Mouse (Mus musculus) lung, embryonic 15.5 days (tissue): ENCODE results near the gene Rapgef1. TPM values are rescaled to one million over a fixed set of nuclear protein-coding genes. Genes with fewer than 3 reads are reported as not detected.

ENCODE experiments used
- ATAC-seq: fragments of 200-750 bp; cut with Nextera tagmentation; 2 replicates; pipeline ENCODE4 v1.8.0; 2017; ENCODE audit warnings: moderate number of reproducible peaks, borderline replicate concordance; ENCODE audit not compliant: low FRiP score, low TSS enrichment; ENCODE audit errors: extremely low read depth
- H3K27ac ChIP-seq: fragments of 300-500 bp; sonication (generic); 2 replicates; pipeline ENCODE4 v1.5.1; 2015; ENCODE audit warnings: moderate library complexity, mild to moderate bottlenecking, inconsistent platforms
- H3K27me3 ChIP-seq: fragments of 300-500 bp; sonication (generic); 2 replicates; pipeline ENCODE4 v1.6.1; 2015; ENCODE audit warnings: inconsistent platforms
- H3K36me3 ChIP-seq: fragments of 300-500 bp; sonication (generic); 2 replicates; pipeline ENCODE4 v1.6.1; 2015; ENCODE audit warnings: inconsistent platforms
- H3K4me1 ChIP-seq: fragments of 300-500 bp; sonication (generic); 2 replicates; pipeline ENCODE4 v1.6.1; 2015; ENCODE audit warnings: inconsistent platforms
- H3K4me2 ChIP-seq: fragments of 300-500 bp; sonication (generic); 2 replicates; pipeline ENCODE4 v1.6.1; 2015; ENCODE audit warnings: inconsistent platforms, mild to moderate bottlenecking, moderate library complexity
- H3K4me3 ChIP-seq: fragments of 300-500 bp; sonication (generic); 2 replicates; pipeline ENCODE4 v1.5.1; 2015; ENCODE audit warnings: mild to moderate bottlenecking, inconsistent platforms
- H3K9ac ChIP-seq: fragments of 300-500 bp; sonication (generic); 2 replicates; pipeline ENCODE4 v1.6.1; 2015; ENCODE audit warnings: inconsistent platforms
- H3K9me3 ChIP-seq: fragments of 300-500 bp; sonication (generic); 2 replicates; pipeline ENCODE4 v1.6.1; 2016; ENCODE audit warnings: inconsistent platforms
- WGBS: fragments of 180-500 bp; shearing (Covaris S2); methylation state at CpG from one replicate; pipeline ENCODE4 v1.1.7; 2015; 5-methylcytosine and 5-hydroxymethylcytosine counted together
- polyA plus RNA-seq: library from polyadenylated mRNA; unstranded; fragments of >200 nt; fragmentation: Nextera tagmentation; extraction: Ambion mirVana; gene quantifications from 2 replicates; pipeline ENCODE4 v1.2.1, GENCODE M21; 2015

Gene Rapgef1
- polyA plus RNA-seq, 1 experiment from 2014 or later = 14.2 TPM

GRCm38 (mm10) chr2:29677842-29678241 is 58.3 kb downstream of the Rapgef1 start:
- H3K9me3 ChIP-seq = no peaks in the 10 kb centered on the region
- H3K27ac ChIP-seq = no peak overlapping the region
- peaks cover 20% of the 10 kb centered on the region for H3K4me1 ChIP-seq
- 0 out of 2 replicates have a peak, but pooled peaks cover 4% of the 10 kb centered on the region for H3K36me3 ChIP-seq
- no peak overlapping the region for H3K4me2 ChIP-seq
- WGBS = 20% methylated on average over 5 of the region's 5 CpGs
- ATAC-seq = peak; percentile 19; the same call in 1 of the 2 replicates
- H3K27me3 ChIP-seq = no peaks in the 10 kb centered on the region
- H3K9ac ChIP-seq = no peak overlapping the region
- no peak overlapping the region for H3K4me3 ChIP-seq

- no peak overlapping the region for H3K27ac ChIP-seq
- H3K4me2 ChIP-seq = no peak overlapping the region
- no peaks in the 10 kb centered on the region for H3K9me3 ChIP-seq
- peaks cover 20% of the 10 kb centered on the region for H3K4me1 ChIP-seq
- no peak overlapping the region for H3K9ac ChIP-seq
- 65% methylated on average over 3 of the region's 3 CpGs for WGBS
- no peak for ATAC-seq
- no peaks in the 10 kb centered on the region for H3K27me3 ChIP-seq
- 0 out of 2 replicates have a peak, but pooled peaks cover 4% of the 10 kb centered on the region for H3K36me3 ChIP-seq
- H3K4me3 ChIP-seq = no peak overlapping the region
These were observed 59.0 kb downstream of the Rapgef1 start for GRCm38 (mm10) chr2:29678524-29678923.

GRCm38 (mm10) chr2:29679710-29680584 is 60.4 kb downstream of the Rapgef1 start:
- ATAC-seq = no peak
- H3K9ac ChIP-seq = no peak overlapping the region
- WGBS = 88% methylated on average over 6 of the region's 6 CpGs
- no peaks in the 10 kb centered on the region for H3K9me3 ChIP-seq
- 0 out of 2 replicates have a peak, but pooled peaks cover 4% of the 10 kb centered on the region for H3K36me3 ChIP-seq
- H3K27ac ChIP-seq = no peak overlapping the region
- no peaks in the 10 kb centered on the region for H3K27me3 ChIP-seq
- no peak overlapping the region for H3K4me3 ChIP-seq
- no peak overlapping the region for H3K4me2 ChIP-seq
- peaks cover 20% of the 10 kb centered on the region for H3K4me1 ChIP-seq

- H3K4me2 ChIP-seq = no peak overlapping the region
- H3K9ac ChIP-seq = no peak overlapping the region
- no peak for ATAC-seq
- no peaks in the 10 kb centered on the region for H3K9me3 ChIP-seq
- no peak overlapping the region for H3K27ac ChIP-seq
- WGBS = 86% methylated on average over 7 of the region's 7 CpGs
- H3K4me1 ChIP-seq = no peaks in the 10 kb centered on the region
- peaks cover 8% of the 10 kb centered on the region for H3K36me3 ChIP-seq
- no peaks in the 10 kb centered on the region for H3K27me3 ChIP-seq
- no peak overlapping the region for H3K4me3 ChIP-seq
These were observed 63.9 kb downstream of the Rapgef1 start for GRCm38 (mm10) chr2:29683261-29683999.

GRCm38 (mm10) chr2:29684498-29684897 is 65.0 kb downstream of the Rapgef1 start:
- Histone ChIP-seq H3K4me3 (no peak overlapping the region), H3K27me3 (no peaks in the 10 kb centered on the region), H3K27ac (no peak overlapping the region), H3K9me3 (no peaks in the 10 kb centered on the region), H3K36me3 (peaks cover 16% of the 10 kb centered on the region), H3K4me2 (no peak overlapping the region), H3K9ac (no peak overlapping the region), H3K4me1 (no peaks in the 10 kb centered on the region)
- WGBS = 46% methylated on average over 2 of the region's 2 CpGs
- no peak for ATAC-seq

- H3K4me2 ChIP-seq = no peak overlapping the region
- no peaks in the 10 kb centered on the region for H3K27me3 ChIP-seq
- H3K4me3 ChIP-seq = no peak overlapping the region
- H3K9me3 ChIP-seq = no peaks in the 10 kb centered on the region
- H3K9ac ChIP-seq = no peak overlapping the region
- ATAC-seq = no peak
- no peak overlapping the region for H3K27ac ChIP-seq
- no peaks in the 10 kb centered on the region for H3K4me1 ChIP-seq
- H3K36me3 ChIP-seq = peaks cover 52% of the 10 kb centered on the region
- WGBS = 83% methylated on average over 7 of the region's 7 CpGs
These were observed 69.5 kb downstream of the Rapgef1 start for GRCm38 (mm10) chr2:29689014-29689413.

GRCm38 (mm10) chr2:29689495-29689894 is 70.0 kb downstream of the Rapgef1 start:
- Histone ChIP-seq H3K4me2 (no peak overlapping the region), H3K27me3 (no peaks in the 10 kb centered on the region), H3K9ac (no peak overlapping the region), H3K4me3 (no peak overlapping the region), H3K4me1 (no peaks in the 10 kb centered on the region), H3K36me3 (peaks cover 53% of the 10 kb centered on the region), H3K27ac (no peak overlapping the region), H3K9me3 (no peaks in the 10 kb centered on the region)
- WGBS = 46% methylated on average over 2 of the region's 2 CpGs
- no peak for ATAC-seq

GRCm38 (mm10) chr2:29691068-29691467 is 71.5 kb downstream of the Rapgef1 start:
- H3K27ac ChIP-seq = no peak overlapping the region
- H3K9me3 ChIP-seq = no peaks in the 10 kb centered on the region
- H3K9ac ChIP-seq = no peak overlapping the region
- H3K36me3 ChIP-seq = peaks cover 58% of the 10 kb centered on the region
- WGBS = 78% methylated on average over 5 of the region's 5 CpGs
- H3K4me2 ChIP-seq = no peak overlapping the region
- no peaks in the 10 kb centered on the region for H3K4me1 ChIP-seq
- H3K27me3 ChIP-seq = no peaks in the 10 kb centered on the region
- no peak for ATAC-seq
- no peak overlapping the region for H3K4me3 ChIP-seq

- no peak for ATAC-seq
- H3K36me3 ChIP-seq = peaks cover 58% of the 10 kb centered on the region
- H3K4me1 ChIP-seq = no peaks in the 10 kb centered on the region
- no peak overlapping the region for H3K4me2 ChIP-seq
- no peaks in the 10 kb centered on the region for H3K9me3 ChIP-seq
- 79% methylated on average over 6 of the region's 6 CpGs for WGBS
- H3K4me3 ChIP-seq = no peak overlapping the region
- H3K9ac ChIP-seq = no peak overlapping the region
- H3K27ac ChIP-seq = no peak overlapping the region
- no peaks in the 10 kb centered on the region for H3K27me3 ChIP-seq
These were observed 72.0 kb downstream of the Rapgef1 start for GRCm38 (mm10) chr2:29691507-29691906.

GRCm38 (mm10) chr2:29692192-29692591 is 72.7 kb downstream of the Rapgef1 start:
- Histone ChIP-seq H3K4me1 (no peaks in the 10 kb centered on the region), H3K9me3 (no peaks in the 10 kb centered on the region), H3K36me3 (peaks cover 55% of the 10 kb centered on the region), H3K9ac (no peak overlapping the region), H3K27me3 (no peaks in the 10 kb centered on the region), H3K27ac (no peak overlapping the region), H3K4me2 (no peak overlapping the region), H3K4me3 (no peak overlapping the region)
- WGBS = 82% methylated on average over 2 of the region's 2 CpGs
- no peak for ATAC-seq

GRCm38 (mm10) chr2:29696207-29696800 is 76.8 kb downstream of the Rapgef1 start:
- H3K36me3 ChIP-seq = peaks cover 52% of the 10 kb centered on the region
- 80% methylated on average over 7 of the region's 7 CpGs for WGBS
- no peaks in the 10 kb centered on the region for H3K27me3 ChIP-seq
- no peak overlapping the region for H3K4me2 ChIP-seq
- no peak overlapping the region for H3K9ac ChIP-seq
- H3K27ac ChIP-seq = no peak overlapping the region
- H3K9me3 ChIP-seq = no peaks in the 10 kb centered on the region
- no peak for ATAC-seq
- H3K4me3 ChIP-seq = no peak overlapping the region
- no peaks in the 10 kb centered on the region for H3K4me1 ChIP-seq
